In genomic region chr8:70538024-70538579, GRCm38 (mm10) we compare ENCODE assay signal across 1 mouse cellular context.
TF ChIP-seq lines count a peak whose summit lies in the region.

No protein-coding gene starts in this region.

TF ChIP-seq in CH12.LX, 34 proteins besides CTCF, POLR2A, EP300 and RAD21:
- TF ChIP-seq BHLHE40 (IDR thresholded peaks at IDR 0.05; ENCODE audit: low read depth, low read length) (no peak), CHD2 (IDR thresholded peaks at IDR 0.05; ENCODE audit: low read length) (0 out of 2 replicates have a peak, but pooled peaks have one; percentile 27), KAT2A (IDR thresholded peaks at IDR 0.05; ENCODE audit: insufficient replicate concordance, low read length) (no peak), MAX (IDR thresholded peaks at IDR 0.05; ENCODE audit: low read length) (0 out of 2 replicates have a peak, but pooled peaks have one; percentile 40), MXI1 (IDR thresholded peaks at IDR 0.05; ENCODE audit: low read depth, low read length) (0 out of 2 replicates have a peak, but pooled peaks have one; percentile 49), USF1 (IDR thresholded peaks at IDR 0.05; ENCODE audit: low read depth, low read length) (no peak), NRF1 (IDR thresholded peaks at IDR 0.05; ENCODE audit: low read depth, low read length) (peak; percentile 35; the same call in 1 of the 2 replicates), POLR2AphosphoS2 (IDR thresholded peaks at IDR 0.05; ENCODE audit: low read depth, low read length) (peak; percentile 89), RCOR1 (conservative IDR thresholded peaks at IDR 0.05; ENCODE audit: low read depth, low read length) (no peak), HCFC1 (IDR thresholded peaks at IDR 0.05; ENCODE audit: low read depth, low read length) (0 out of 2 replicates have a peak, but pooled peaks have one; percentile 17), MAFK (IDR thresholded peaks at IDR 0.05; ENCODE audit: insufficient replicate concordance, low read length) (no peak; the same call in 1 of the 2 replicates), MAZ (IDR thresholded peaks at IDR 0.05; ENCODE audit: low read depth, low read length) (0 out of 2 replicates have a peak, but pooled peaks have one; percentile 43), USF2 (conservative IDR thresholded peaks at IDR 0.05; ENCODE audit: low read depth, low read length) (no peak), E2F4 (IDR thresholded peaks at IDR 0.05; ENCODE audit: insufficient replicate concordance, low read depth, low read length) (no peak), SIN3A (IDR thresholded peaks at IDR 0.05; ENCODE audit: low read length) (peak; percentile 30; the same call in 1 of the 2 replicates), MEF2A (IDR thresholded peaks at IDR 0.05; ENCODE audit: borderline replicate concordance, low read depth, low read length) (peak; percentile 15; the same call in 1 of the 2 replicates), GABPA (IDR thresholded peaks at IDR 0.05; ENCODE audit: insufficient replicate concordance, low read depth, low read length) (no peak)
